Mouse (Mus musculus): ENCODE measurements around the gene Zbtb46.

Gene Zbtb46

DNA sequence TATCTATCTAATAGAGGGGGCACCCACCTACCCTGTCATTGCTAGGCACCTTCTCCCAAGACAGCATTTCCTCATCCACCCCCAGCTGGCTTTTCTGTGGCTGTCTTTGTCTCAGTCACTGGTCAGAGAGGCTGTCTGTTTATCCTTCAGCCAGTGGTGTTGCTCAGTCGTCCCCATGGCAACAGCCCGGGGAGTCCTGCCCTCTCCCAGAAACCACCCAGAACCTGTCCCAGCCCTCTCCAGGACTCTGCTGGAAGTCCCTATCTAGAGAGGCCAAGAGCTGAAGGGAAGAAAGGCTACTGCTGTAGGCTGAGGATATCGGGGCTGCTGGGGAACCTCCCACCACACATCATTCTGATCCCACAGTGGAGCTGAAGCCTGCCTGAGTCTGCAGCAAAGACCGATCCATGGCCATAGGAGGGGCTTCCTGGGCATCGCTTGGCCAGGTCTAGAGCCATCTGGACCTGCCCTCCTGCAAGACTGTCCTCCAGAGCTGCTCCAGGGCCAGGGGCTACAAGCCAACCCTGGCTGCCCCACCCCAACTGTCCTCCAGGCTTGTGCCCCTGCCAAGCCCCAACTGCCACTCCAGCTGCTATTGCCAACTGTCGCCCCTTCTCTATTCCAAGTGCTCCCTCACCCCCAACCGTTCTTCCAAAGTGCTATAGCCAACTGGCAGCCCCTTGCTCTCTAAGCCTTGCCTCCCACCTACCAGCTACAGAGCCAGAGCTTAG lies 3.9 kb upstream of the Zbtb46 start:
- peak; percentile 33 for DNase-seq (ENCODE audit: low spot score)

DNA sequence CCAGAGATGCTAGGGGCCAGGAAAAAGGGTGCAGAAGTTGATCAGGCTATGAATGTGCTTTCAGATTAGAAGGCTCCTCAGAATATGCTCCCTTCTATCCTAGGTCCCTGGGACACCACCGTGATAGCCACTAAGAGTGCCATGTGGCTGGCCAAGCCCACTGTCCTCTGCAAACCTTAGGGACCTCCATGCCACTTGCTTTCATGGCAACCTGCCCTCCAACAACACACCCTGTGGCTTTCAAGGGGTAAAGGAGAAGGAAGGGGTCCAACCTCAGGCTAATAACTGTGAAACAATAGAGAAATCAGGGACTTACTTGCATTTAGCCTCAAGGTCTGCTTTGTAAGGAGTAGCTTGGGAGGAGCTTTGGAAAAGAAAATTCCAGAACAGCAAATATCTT lies 3.4 kb upstream of the Zbtb46 start:
- no peak for DNase-seq (ENCODE audit: low spot score)

DNA sequence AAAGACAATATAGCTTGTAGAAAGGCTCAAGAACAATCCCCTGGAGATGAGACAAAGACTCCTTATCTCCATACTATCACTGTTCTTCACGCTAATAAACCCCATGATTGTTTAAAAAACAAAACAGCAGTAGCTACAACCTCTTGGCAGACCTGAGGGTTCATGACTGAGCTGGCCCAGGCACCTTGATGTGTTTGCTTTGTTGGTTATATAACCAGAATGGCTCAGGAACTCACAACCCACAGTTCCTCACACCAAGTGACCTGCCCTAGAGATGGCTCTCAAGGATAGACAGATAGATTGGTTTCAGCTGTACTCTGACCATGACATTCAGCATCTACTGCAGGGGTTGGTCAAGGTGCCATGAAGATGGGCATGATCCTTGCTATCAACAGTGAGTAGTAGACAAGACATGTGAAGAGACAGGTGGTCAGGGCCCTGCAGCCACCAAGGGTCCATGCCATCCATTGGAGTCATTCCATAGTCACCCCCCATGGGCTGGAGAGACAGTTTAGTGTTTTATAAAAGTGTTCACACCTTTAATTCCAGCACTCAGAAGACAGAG lies 2.4 kb upstream of the Zbtb46 start:
- no peak for DNase-seq (ENCODE audit: low spot score)

DNA sequence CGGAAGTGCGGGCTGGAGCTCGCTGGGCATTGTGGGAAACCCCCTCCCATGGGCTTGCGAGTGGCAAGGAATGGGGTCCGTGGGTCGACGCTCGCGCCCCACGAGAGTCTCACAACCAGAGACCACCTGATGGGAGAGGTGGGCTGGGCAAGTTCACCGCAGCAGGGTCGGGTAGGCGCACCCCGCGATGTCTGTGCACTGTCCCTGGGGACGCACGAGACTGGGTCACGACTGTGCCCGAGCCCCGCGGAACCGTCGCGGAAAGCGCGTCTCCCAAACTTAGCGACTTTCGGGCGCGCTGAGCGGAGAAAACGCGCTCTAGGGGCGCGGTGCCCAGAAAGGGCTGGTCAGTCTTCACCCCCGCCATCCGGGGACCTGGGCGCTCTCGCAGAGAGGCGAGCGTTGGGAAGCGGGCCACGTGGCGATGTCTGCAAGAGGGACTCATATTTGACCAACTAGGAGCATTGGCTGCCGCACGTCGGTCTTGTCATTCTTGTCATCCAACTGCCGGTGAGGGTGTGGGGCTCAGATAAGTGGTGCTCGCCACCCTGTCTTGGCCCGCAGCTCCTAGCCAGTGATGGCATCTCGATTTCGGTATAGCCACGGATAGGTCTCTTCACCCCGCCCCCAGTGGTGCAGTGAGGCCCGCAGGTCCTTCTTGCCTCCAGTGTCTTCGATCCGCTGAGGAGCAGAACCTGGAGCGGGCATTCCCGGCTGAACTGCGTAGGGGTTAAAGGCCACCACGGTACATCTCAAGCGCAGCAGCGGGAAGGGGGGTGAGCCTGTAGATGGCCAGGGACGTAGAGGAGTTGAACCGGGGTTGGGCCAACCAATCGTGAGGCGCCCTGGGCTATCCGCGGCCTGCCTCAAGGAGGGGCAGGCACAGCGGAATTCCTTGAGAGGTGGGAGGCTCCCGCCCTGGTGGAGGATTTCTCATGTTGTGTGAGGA lies 721 bp upstream of the Zbtb46 start:
- peak; percentile 15 for DNase-seq (ENCODE audit: low spot score)

DNA sequence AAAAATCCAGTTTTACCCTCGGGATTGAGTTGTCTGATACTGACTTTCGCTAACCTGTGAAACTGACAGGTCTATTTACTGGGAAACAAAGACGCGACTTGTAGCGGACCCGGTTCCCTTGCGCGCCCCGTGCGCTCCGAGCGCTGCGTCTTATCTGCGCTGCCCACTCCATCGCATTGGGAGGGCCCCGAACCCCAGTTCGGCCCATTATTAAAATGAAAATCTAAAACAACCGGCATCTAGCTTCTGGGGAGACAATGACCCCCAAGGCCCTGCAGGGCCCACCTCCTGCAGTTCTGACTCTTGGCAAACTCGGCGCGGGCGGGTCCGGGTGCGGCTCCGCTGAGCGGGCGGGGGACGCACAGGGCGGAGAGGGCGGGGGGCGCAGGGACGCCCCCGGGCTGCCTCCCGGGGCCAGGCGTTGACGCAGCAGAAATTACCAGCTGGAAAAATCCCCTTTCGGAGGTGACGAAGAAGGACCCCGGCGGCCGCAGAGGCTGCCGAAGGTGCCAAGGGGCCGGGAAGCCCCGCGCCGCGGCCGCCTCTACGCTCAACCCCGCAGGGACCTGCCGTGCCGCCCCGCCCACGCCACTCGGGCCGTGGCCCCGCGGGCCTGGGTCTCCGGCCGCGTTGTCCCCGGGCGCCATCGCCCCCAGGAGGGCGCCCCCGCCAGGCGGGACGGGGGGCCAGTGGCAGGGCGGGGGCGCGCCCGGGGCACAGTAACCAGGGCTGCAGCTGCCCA lies 644 bp downstream of the Zbtb46 start:
- no peak for DNase-seq (ENCODE audit: low spot score)

DNA sequence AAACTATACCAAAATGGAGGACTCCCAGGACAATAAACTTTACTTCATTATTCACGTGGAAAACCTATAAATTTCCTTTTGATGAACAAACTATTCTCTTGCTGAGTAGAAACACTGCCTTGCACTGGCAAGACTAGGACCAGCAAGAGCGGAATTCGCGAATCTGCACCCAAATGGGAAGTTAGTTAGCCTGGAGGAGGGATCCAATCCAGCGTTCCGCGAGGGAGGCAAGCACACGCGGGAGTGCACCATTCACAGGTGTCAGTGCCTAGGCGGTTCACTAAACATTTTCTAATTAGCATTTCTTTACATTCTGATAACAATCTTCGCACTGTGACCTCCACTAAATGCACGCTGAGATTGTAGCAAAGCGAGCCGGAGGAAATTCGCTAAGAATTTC lies 1.4 kb downstream of the Zbtb46 start:
- no peak for DNase-seq (ENCODE audit: low spot score)

GRCm38 (mm10) chr2:181455899-181456298 lies 3.3 kb downstream of the Zbtb46 start:
- no peak for DNase-seq (ENCODE audit: low spot score)

DNA sequence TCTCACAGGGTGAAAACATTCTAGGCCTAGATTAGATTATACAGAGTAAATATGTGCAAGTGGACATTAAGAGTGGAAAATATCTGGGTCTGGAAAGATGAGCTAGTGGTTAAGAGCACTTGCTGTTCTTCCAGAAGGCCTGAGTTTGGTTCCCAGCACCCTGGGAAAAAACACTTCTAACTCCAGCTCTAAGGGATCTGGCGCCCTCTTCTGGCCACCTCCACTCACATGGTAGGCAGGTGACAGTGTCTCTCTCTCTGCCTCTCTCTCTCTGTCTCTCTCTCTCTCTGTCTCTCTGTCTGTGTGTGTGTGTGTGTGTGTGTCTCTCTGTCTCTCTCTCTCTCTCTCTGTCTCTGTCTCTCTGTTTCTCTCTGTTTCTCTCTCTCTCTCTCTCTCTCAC lies 6.0 kb downstream of the Zbtb46 start:
- no peak for DNase-seq (ENCODE audit: low spot score)

DNA sequence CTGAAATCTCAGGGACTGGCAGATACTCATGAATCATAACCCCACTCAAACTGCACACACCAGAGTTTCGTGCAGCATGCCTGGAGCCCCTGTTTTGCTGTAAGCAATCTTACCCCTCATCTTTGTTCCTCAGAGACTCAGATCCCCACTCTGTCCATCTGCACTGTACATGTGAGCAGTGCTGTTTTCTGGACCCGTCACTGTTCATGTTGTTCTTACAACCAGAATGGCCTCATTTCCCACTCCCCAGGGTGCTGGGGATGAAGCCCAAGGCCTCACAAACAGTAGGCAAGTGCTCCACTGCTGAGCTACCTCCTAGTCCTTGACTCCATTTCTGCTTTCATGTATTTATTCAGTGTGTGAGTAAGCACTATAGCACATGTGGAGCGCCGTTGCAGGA lies 7.0 kb downstream of the Zbtb46 start:
- no peak for DNase-seq (ENCODE audit: low spot score)

DNA sequence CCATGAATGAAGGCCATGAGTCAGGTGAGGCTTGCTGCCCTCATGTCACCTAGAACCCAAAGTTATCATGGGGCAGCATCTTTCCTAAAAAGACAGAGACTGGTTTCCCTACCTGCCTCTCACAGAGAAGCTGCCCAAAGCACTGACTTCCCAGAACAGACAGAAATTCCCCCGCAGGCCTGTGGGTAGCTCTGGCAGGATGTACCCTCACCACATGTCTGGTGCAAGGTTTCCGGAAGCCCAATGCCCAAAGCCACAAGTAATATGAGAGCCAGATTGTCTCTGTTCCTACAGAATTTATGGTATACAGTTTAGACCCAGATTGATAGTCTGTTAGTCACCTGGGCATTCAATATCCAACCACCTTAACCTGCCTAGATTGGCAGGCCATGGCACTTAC lies 16.2 kb downstream of the Zbtb46 start:
- DNase-seq (ENCODE audit: low spot score) = no peak

- DNase-seq (ENCODE audit: low spot score) = no peak
Measured at GRCm38 (mm10) chr2:181438176-181438575, 21.1 kb downstream of the Zbtb46 start.

GRCm38 (mm10) chr2:181436246-181436645 lies 23.0 kb downstream of the Zbtb46 start:
- no peak for DNase-seq (ENCODE audit: low spot score)

GRCm38 (mm10) chr2:181423834-181424233 lies 35.4 kb downstream of the Zbtb46 start:
- DNase-seq (ENCODE audit: low spot score) = no peak

GRCm38 (mm10) chr2:181420903-181421638 lies 38.2 kb downstream of the Zbtb46 start:
- no peak for DNase-seq (ENCODE audit: low spot score)

- peak; percentile 52 for DNase-seq (ENCODE audit: low spot score)
Measured at GRCm38 (mm10) chr2:181420426-181420825, 38.8 kb downstream of the Zbtb46 start.

DNA sequence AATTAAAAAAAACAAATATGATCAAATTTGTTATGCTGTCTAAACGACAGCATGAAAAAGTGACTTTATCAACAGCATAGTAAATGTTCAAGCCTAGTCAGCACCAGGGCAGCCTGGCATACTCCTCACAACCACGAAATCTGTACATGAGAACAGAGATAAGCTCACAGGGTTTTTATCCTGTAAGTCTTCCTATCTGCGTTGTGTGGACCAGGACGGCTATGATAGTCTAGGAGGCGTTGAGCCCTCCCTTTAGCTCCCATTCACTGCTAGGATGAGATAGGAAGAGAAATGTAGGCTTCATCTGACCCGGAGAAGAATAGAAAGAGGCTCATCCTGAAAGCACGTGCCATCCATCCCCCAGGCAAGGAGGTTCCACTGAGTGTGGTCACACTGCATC lies 39.9 kb downstream of the Zbtb46 start:
- no peak for DNase-seq (ENCODE audit: low spot score)

GRCm38 (mm10) chr2:181415945-181416344 lies 43.3 kb downstream of the Zbtb46 start:
- no peak for DNase-seq (ENCODE audit: low spot score)

DNA sequence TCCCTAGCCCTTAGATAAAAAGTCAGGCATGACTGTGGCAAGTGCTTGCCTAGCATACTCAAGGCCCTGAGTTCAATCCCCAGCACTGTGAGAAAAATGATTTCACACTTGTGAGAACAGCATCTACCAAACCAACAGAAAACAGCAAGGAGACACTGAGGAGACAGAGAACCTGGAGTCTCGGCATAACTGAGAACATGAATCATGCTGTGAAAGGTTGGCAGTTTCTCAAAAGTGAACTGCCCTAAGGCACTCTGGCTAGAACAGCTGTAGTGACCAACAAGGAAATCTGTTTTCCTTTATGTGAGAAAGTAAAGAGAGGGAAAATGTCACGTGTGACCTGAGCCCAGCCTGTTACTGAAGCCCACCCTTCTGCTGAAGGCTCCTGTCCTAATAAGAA lies 46.1 kb downstream of the Zbtb46 start:
- no peak for DNase-seq (ENCODE audit: low spot score)

- peak; percentile 71 for DNase-seq (ENCODE audit: low spot score)
Measured at GRCm38 (mm10) chr2:181410760-181411473, 48.3 kb downstream of the Zbtb46 start.

- DNase-seq (ENCODE audit: low spot score) = no peak
Measured at GRCm38 (mm10) chr2:181409643-181410042, 49.6 kb downstream of the Zbtb46 start.

DNA sequence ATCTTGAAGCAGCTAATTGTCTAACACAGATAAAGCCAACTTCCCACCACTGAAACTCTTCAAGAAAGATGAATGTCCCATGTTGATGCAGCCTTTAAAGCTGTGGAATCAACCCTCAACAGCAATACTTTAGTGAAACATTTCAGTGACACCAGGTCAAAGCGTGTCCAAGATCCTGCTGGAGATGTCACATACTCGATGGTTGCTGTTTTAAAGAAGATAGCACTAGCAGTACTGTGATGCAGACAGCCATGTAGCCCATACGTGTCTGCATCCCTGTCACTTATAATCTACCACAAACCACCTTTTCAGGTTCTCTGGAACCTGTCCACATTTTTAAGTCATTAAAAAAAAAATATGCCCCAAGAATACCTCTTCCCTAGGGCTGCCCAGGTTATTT lies 55.5 kb downstream of the Zbtb46 start:
- DNase-seq (ENCODE audit: low spot score) = no peak

All from layer of hippocampus, adult 11-12 months (tissue).